Mouse (Mus musculus): ENCODE data around the gene Saxo1. TPM values are rescaled to one million over a fixed set of nuclear protein-coding genes. Genes with fewer than 3 reads are reported as not detected.

Saxo1 gene
- polyA plus RNA-seq, 1 experiment = not detected

DNA sequence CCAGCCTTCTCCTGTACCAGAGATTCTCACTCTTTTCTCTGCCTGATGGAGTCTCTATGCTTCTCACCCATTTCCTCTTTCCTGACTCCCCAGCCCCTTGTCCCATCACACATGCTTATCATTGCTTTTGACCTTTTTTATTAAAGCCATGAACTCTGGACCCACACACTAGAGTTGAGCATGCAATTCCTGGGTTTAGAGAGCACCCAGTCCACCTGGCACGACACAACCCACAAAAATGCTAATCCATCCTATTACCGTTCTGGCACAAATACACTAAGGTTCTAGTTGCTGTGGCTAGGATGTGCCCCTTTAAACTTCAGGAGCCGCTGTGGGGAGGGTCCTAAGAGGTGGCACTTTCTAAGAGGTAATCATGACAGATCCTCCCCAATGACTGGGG, 122.5 kb downstream of the Saxo1 start:
- Histone ChIP-seq H3K27ac (ENCODE audit: insufficient read depth, low read length) (no peak overlapping the region), H3K4me1 (ENCODE audit: control insufficient read depth, insufficient read depth, low read length) (peaks cover 6% of the 10 kb centered on the region), H3K4me3 (ENCODE audit: insufficient read depth, low read length) (no peak overlapping the region)
- TF ChIP-seq POLR2A (IDR thresholded peaks at IDR 0.05; ENCODE audit: low read depth, low read length) (no peak), CTCF (IDR thresholded peaks at IDR 0.05; ENCODE audit: borderline replicate concordance, insufficient read depth, low read length) (no peak)

DNA sequence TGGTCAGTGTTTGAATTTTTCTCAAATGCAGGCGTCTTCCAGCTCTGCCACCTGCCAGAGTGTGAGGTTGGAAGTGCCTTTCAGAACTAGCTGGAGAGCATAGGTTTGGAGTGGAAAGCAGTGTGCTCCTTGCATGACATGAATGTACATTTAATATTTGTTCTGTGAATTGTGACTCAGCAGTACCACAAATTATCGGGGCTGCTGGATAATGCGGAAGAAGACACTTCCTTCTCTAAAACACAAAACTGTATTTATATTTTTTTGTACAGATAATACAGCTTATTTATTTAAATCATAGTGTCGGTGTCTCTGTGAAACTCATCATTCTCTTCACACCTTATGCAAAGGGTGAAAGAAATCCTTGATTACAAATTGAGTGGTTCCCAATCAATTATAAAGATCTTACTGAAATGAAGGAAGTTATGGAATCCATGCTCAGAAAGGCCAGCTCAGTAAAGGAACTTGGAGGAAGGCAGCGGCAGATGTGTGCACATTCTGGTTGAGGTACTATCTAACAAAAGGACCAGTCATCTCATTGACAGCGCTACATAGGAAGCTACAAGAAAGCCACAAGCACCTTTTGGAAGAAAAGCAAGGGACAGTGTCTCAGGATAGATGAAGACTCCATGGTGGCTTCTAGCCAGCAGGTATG, 129.9 kb downstream of the Saxo1 start:
- Histone ChIP-seq H3K27ac (ENCODE audit: insufficient read depth, low read length) (no peak overlapping the region), H3K4me3 (ENCODE audit: insufficient read depth, low read length) (no peak overlapping the region), H3K4me1 (ENCODE audit: control insufficient read depth, insufficient read depth, low read length) (no peaks in the 10 kb centered on the region)
- TF ChIP-seq CTCF (IDR thresholded peaks at IDR 0.05; ENCODE audit: borderline replicate concordance, insufficient read depth, low read length) = no peak
- no peak for TF ChIP-seq POLR2A (IDR thresholded peaks at IDR 0.05; ENCODE audit: low read depth, low read length)

DNA sequence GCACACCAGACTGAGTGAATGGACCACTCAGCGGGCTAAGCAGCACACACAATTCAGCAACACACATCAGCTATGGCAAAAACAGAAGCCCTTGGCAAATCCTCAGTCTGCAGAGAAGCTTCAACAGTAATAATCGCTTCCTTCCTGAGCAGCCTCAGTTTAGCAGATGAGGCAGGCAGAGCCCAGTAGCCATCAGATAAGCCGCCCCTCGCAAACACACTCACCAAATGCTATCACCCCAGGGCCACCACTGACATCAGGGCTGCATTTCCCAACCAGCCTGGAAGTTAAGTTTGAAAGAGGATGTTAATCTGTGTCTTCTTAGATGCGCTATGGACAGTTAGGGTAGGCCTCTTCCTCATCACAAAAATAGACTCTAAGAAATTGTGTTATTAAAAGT, 130.8 kb downstream of the Saxo1 start:
- Histone ChIP-seq H3K4me3 (ENCODE audit: insufficient read depth, low read length) (no peak overlapping the region), H3K27ac (ENCODE audit: insufficient read depth, low read length) (no peak overlapping the region), H3K4me1 (ENCODE audit: control insufficient read depth, insufficient read depth, low read length) (no peaks in the 10 kb centered on the region)
- TF ChIP-seq POLR2A (IDR thresholded peaks at IDR 0.05; ENCODE audit: low read depth, low read length) (no peak), CTCF (IDR thresholded peaks at IDR 0.05; ENCODE audit: borderline replicate concordance, insufficient read depth, low read length) (no peak)

DNA sequence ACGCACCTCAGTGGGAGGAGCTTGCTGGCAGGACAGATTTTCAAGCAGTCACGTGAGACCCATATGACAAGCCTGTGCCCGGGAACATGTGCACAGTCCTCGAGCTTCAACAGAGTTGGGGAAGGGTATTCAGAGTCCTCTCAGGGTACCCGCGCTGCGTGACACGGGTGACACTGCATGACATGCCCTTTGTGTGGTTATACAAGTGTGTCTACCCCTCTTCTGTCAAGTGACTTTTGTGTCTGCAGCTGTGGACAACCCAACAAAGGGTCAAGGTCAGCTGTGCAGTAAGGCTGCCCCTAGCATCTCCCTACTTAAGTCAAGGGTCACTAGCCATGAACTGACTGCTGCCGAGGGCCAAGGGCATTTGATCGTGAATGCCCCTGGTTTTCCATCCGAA, 131.6 kb downstream of the Saxo1 start:
- TF ChIP-seq CTCF (IDR thresholded peaks at IDR 0.05; ENCODE audit: borderline replicate concordance, insufficient read depth, low read length) (no peak), POLR2A (IDR thresholded peaks at IDR 0.05; ENCODE audit: low read depth, low read length) (no peak)
- H3K4me1 ChIP-seq (ENCODE audit: control insufficient read depth, insufficient read depth, low read length) = no peaks in the 10 kb centered on the region
- H3K4me3 ChIP-seq (ENCODE audit: insufficient read depth, low read length) = no peak overlapping the region
- no peak overlapping the region for H3K27ac ChIP-seq (ENCODE audit: insufficient read depth, low read length)

DNA sequence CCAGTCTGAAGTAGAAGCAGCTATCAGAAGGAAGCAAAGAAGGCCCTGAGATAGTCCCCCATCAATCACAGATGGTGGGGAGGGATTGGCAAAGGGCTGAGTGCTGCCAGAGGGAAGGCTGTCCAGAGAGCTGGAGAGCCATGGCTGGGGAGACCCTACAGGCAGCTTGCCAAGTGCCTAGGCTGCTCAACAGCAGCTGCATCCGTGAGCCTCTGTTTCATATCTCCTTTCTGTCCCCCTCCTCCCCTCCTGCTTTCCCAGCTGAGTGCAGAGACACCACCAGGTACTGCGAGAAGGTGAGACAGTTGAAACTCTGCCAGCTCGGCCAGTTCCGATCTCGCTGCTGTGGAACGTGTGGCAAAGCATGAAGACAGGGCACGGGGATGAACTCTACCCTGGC, 132.5 kb downstream of the Saxo1 start:
- H3K4me3 ChIP-seq (ENCODE audit: insufficient read depth, low read length) = no peak overlapping the region
- H3K4me1 ChIP-seq (ENCODE audit: control insufficient read depth, insufficient read depth, low read length) = no peaks in the 10 kb centered on the region
- no peak overlapping the region for H3K27ac ChIP-seq (ENCODE audit: insufficient read depth, low read length)
- TF ChIP-seq POLR2A (IDR thresholded peaks at IDR 0.05; ENCODE audit: low read depth, low read length) (no peak), CTCF (IDR thresholded peaks at IDR 0.05; ENCODE audit: borderline replicate concordance, insufficient read depth, low read length) (no peak)

DNA sequence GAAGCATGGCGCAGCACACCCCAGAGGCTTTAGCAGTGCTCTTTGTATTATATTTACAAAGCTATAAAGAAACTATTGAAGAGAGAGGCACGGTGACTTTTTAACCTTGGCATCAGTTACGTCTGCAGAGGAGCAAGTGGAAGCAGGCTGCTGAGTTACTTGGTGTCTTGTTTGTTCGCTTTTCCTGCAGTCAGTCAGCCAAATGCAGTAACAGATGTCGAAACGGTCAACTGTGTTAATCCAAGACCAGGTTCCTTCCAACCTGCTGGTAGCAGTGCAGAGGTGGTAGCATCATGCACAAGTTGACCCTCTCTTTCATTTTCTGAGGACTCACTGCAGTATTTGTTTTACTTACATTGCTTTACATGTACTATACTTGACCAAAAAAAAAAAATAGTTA, 135.5 kb downstream of the Saxo1 start:
- TF ChIP-seq POLR2A (IDR thresholded peaks at IDR 0.05; ENCODE audit: low read depth, low read length) (no peak), CTCF (IDR thresholded peaks at IDR 0.05; ENCODE audit: borderline replicate concordance, insufficient read depth, low read length) (no peak)
- H3K4me1 ChIP-seq (ENCODE audit: control insufficient read depth, insufficient read depth, low read length) = no peaks in the 10 kb centered on the region
- H3K27ac ChIP-seq (ENCODE audit: insufficient read depth, low read length) = no peak overlapping the region
- no peak overlapping the region for H3K4me3 ChIP-seq (ENCODE audit: insufficient read depth, low read length)

DNA sequence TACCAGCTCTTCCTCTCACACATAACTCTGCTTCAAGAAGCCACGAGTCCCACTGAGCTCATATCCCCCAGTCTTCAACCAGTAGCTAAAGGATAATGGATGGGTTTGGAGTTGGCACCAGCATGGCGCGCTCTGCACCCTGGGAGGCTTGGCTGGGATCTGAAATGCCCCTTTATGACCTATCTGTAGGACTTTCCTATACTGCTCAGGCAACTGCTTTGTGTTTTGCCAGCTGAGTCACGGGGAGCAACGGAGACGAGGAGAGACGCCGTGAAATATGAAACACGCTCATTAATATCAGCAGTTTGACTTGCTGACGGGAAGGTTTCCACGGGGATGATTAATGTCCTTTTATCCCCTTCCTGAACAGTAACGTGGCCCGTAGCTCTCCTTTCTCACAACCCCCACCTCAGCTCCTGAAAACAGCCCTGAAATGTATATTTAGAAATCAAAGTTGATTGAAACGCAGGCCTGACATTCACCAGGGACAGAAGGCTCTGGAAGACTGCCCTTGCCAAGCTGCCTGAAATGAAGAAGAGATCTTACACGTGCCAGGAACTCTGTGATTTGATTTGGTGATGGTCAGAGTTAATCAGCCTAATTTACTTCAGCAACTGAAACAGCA, 141.6 kb downstream of the Saxo1 start:
- Histone ChIP-seq H3K27ac (ENCODE audit: insufficient read depth, low read length) (peak overlapping the region; percentile 28), H3K4me1 (ENCODE audit: control insufficient read depth, insufficient read depth, low read length) (peaks cover 12% of the 10 kb centered on the region), H3K4me3 (ENCODE audit: insufficient read depth, low read length) (no peak overlapping the region)
- no peak for TF ChIP-seq CTCF (IDR thresholded peaks at IDR 0.05; ENCODE audit: borderline replicate concordance, insufficient read depth, low read length)
- no peak for TF ChIP-seq POLR2A (IDR thresholded peaks at IDR 0.05; ENCODE audit: low read depth, low read length)

DNA sequence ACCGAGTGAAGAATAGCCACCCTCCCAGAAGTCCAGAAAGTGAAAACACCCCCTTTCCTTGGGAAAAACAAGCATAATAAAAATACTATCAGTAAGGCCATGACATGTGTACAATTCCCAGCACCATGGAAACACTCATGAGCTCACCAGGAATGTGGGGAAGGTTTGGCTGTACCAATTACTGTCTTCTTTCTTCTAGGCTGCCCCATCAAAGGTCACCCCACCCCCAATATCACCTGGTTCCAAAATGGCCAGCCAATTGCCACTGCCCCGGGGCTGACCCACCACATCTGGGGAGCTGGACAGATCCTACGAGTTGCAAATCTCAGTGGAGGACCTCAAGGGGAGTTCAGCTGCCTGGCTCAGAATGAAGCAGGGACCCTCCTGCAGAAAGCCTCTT, 144.7 kb downstream of the Saxo1 start:
- H3K4me3 ChIP-seq (ENCODE audit: insufficient read depth, low read length) = no peak overlapping the region
- H3K27ac ChIP-seq (ENCODE audit: insufficient read depth, low read length) = 0 out of 2 replicates have a peak overlapping the region, but pooled peaks have one; percentile 21
- H3K4me1 ChIP-seq (ENCODE audit: control insufficient read depth, insufficient read depth, low read length) = peaks cover 12% of the 10 kb centered on the region
- TF ChIP-seq POLR2A (IDR thresholded peaks at IDR 0.05; ENCODE audit: low read depth, low read length) = no peak
- no peak for TF ChIP-seq CTCF (IDR thresholded peaks at IDR 0.05; ENCODE audit: borderline replicate concordance, insufficient read depth, low read length)

DNA sequence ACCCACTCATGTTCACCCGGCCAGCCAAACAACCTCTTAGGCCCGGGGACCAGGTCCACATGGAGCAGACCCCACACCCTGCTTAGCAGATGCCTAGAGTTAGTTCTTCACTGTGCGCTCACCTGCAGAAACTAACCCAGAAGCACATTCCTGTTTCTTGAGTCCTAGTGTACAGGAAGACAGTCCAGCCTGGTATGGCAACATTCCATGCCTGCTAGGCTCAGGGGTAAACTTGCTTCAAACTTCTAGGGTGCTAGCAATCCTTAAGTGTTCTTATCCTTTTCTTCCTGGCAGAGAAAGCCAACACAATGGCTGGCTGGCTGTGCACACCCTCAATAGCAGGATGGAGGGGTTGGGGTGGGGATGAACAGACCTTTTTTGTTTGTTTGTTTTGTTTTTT, 147.2 kb downstream of the Saxo1 start:
- Histone ChIP-seq H3K4me3 (ENCODE audit: insufficient read depth, low read length) (no peak overlapping the region), H3K4me1 (ENCODE audit: control insufficient read depth, insufficient read depth, low read length) (peaks cover 6% of the 10 kb centered on the region; the same call in 1 of the 2 replicates), H3K27ac (ENCODE audit: insufficient read depth, low read length) (no peak overlapping the region)
- TF ChIP-seq CTCF (IDR thresholded peaks at IDR 0.05; ENCODE audit: borderline replicate concordance, insufficient read depth, low read length) (no peak), POLR2A (IDR thresholded peaks at IDR 0.05; ENCODE audit: low read depth, low read length) (no peak)

DNA sequence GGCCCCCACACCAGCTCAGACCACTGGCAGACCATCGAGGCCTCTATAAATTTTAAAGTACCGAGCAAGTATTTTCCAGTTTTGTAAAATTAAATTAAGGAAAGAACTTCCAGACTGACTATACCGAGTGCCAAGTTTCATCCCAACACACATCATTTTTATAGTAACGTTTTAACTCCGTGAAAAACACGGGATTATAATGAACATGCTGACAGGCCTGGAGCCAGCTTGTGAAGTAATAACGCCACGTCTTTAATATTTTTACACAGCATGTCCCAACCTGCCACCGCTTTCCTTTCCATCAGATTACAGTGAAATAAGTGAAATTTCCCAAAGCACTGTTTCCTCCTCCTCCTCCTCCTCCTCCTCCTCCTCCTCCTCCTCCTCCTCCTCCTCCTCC, 149.7 kb downstream of the Saxo1 start:
- Histone ChIP-seq H3K4me3 (ENCODE audit: insufficient read depth, low read length) (no peak overlapping the region), H3K27ac (ENCODE audit: insufficient read depth, low read length) (no peak overlapping the region)
- TF ChIP-seq CTCF (IDR thresholded peaks at IDR 0.05; ENCODE audit: borderline replicate concordance, insufficient read depth, low read length) (no peak), POLR2A (IDR thresholded peaks at IDR 0.05; ENCODE audit: low read depth, low read length) (no peak)

More for the DNA sequence above, 149.7 kb downstream of the Saxo1 start:
- no peaks in the 10 kb centered on the region; the same call in 1 of the 2 replicates for H3K4me1 ChIP-seq (ENCODE audit: control insufficient read depth, insufficient read depth, low read length)

Measured in embryonic fibroblast, embryonic 13.5 days (primary cell).